Mouse (Mus musculus) granulocyte monocyte progenitor cell, adult 5-6 weeks (primary cell): ENCODE measurements around the gene Nol6. TPM values are rescaled to one million over a fixed set of nuclear protein-coding genes. Genes with fewer than 3 reads are reported as not detected.
"Not testable (repeated sequence)": the region's sequence is repeated elsewhere in the genome, so short reads cannot be mapped to it uniquely, and the experiment has no call there.

Experiments
- ATAC-seq: replicated peaks from 2 replicates; pipeline ENCODE4 v1.8.0; 2016; ENCODE audit warnings: mild to moderate bottlenecking, moderate TSS enrichment, inconsistent platforms; ENCODE audit not compliant: poor library complexity, severe bottlenecking
- total RNA-seq, 2 experiments: library from RNA; stranded (forward) in 1 of 2; stranded (reverse) in 1 of 2; fragments of 200-712, 200-1000 nt in 1 of 2; fragments of >200 nt in 1 of 2; fragmentation: Nextera tagmentation in 1 of 2; gene quantifications; 2 replicates each; pipeline ENCODE4 v1.2.3; 2014 to 2017

Gene Nol6
- total RNA-seq, 2 experiments from 2014 or later = 33.0 to 45.9 TPM

DNA sequence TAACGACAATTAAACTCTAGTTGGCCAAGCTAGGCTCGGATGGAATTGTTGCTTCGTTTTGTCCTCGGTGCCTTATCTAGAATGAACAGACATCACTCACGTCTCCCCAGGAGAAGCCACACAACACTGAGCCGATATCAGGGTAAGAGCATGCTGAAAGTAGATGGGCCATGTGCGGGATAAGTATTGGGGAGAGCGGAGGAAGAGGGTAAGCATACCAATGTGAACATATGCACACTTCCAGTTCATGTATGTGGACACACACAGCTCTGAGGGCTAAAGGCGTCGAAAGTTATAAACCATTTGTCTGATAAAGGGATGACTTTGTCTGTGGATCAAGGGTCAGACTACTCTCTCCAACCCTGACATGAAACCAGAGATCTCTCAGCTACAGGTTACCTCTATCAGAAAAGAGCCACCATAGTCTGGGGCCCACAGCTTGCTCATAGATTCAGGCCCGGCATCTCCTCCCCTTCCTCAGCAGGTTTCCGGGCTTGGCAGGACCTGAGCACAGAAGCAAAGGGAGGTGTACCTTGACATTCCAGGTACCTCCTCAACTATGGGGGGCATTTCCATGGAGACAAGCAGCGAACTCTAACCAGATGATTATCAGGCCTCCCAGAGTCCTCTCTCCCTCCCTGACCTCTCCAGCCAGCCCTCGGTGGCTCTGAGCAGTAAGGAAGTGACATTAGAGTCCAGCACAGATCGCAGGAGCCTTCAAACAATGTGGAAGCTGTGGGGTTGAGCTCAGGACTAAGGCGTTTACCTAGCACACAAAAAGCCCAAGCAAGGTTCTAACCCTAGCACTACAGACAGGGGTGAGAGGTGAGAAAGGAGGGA is 36.6 kb downstream of the Nol6 start:
- ATAC-seq = no peak

DNA sequence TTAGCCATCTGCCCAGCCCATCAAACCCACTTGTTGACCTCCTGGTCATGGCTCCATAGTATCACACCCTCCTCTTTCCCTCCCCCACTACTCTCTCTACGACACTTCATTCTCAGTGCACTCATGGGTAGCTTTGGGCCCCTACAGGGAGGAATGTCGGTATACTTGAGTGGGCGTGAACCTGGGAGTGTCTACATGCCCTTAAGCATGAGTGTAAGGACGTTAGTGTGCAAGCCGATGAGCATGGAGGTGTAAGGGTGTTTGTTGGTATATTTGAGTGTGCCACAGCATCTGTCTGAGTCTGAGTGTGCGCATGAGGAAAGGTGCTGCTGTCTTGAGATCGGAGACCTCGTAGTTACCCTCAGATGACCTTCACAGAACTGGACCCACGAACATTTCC is 37.3 kb downstream of the Nol6 start:
- no peak for ATAC-seq

DNA sequence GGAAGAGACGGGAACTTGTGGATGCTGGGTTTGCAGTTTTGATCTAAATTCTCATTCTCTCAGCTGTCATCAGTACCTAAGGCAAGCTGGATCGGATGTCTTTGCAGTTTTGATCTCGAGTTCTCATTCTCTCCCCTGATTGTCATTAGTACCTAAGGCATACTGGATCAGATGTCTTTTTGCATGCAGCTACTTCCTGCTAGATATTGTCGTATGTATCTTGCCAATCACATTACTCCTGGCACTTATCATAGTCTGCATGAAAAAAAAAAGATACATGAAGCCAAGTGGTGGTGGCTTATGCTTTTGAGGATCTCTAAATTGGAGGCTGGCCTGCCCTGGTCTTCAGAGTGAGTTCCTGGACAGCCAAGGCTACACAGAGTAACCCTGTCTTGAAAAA is 39.4 kb downstream of the Nol6 start:
- ATAC-seq = no peak

DNA sequence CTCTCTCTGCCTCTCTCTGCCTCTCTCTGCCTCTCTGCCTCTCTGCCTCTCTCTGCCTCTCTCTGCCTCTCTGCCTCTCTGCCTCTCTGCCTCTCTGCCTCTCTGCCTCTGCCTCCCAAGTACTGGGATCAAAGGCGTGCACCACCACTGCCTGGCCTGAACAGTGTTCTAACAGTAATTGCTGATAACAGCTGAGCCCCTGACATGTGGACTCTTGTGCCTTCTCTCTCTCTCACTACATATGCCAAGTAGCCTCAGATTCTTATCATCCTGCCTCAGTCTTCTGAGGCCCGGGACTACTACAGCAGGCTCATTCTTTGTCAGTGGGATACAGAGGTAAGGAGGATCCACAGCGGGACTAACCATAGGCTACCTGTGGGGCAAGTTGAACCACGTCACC is 41.5 kb downstream of the Nol6 start:
- not testable (repeated sequence) for ATAC-seq

DNA sequence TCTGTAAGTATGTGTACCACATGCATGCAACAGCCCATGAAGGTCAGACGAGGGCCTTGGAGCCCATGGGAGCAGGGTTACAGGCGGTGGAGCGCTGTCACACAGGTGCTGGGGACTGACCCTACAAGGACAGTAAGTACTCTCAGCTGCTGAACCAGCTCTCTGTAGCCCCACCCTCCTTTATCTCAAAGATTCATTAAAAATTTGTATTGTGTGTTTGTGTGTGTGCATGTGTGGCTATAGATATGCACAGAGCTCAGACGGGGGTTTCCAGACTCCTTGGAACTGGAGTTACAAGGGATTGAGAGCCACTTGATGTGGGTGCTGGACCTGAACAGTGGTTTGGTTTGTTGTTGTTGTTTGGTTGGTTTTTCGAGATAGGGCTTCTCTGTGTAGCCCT is 42.5 kb downstream of the Nol6 start:
- no peak for ATAC-seq

DNA sequence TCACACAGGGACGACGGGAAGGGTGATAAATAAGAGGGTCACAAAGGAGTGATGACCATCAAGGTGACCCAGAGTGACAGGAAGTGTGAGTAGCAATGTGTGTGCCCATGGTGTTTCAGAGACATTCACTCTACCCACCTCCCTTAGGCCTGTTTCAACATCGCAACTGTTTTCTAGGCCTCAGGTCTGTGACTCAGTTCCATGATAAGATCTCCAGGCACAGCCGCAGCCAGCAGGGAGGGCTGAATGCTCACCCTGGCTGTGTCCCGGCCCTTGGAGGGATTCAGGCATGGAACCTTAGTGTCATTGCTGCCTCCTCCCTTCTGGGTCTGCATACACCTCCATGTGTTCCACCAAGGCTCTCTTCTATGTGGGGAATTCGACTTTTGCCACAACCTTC is 45.5 kb downstream of the Nol6 start:
- no peak for ATAC-seq

DNA sequence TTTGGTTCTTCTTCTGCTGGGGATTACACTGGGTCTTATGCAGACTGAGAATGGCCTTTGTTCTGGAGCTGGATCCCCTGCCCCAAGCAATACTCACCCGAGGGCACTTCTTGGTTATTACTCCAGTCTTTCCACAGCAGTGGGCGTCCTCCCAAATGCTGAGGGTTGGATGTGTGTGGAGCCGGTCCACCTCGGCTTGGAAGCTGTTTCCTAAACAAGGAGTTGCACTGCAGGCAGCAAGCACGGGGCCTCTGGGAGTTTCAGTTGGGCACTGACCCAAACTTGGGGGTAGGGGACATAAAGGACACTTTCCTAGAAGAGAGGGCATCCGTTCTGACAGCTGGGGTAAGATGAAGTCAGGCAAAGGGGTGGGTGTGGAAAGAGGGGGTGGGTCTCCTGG is 49.8 kb downstream of the Nol6 start:
- ATAC-seq = no peak

DNA sequence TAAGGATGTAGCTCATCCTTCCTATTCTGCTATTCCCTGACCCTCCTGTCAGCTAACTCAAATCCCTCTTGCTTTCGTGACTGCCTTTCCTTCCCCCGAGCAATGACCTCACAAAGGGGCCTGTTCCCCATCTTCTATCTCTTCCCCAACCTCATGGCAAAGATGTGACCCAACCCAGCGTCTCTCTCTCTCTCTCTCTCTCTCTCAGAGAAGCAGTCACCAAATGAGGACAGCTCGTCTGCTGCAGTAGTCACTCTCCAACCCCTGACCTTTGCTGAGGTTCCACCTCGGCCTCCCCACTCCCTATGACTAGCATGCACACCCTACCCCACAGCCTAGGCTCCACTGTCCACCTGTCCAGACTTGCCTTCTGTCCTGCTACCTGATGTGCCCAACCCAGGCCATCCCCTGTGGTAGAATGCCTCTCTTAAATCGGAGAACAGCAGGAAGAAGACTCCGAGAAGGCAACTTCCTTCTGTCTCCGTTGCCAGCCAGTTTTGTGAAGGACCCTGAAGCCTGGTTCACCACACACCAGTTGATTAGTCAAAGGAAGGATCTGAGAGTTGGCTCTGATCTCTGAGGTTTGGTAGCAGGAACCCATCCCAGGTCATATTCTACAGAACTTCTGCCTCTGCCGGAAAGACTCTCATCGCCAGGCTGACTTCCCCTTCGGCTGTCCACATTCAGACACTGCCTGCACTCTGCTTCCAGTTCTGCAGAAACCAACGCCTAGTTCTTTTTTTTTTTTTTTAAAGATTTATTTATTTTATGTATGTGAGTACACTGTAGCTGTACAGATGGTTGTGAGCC is 51.0 kb downstream of the Nol6 start:
- ATAC-seq = peak; percentile 97

DNA sequence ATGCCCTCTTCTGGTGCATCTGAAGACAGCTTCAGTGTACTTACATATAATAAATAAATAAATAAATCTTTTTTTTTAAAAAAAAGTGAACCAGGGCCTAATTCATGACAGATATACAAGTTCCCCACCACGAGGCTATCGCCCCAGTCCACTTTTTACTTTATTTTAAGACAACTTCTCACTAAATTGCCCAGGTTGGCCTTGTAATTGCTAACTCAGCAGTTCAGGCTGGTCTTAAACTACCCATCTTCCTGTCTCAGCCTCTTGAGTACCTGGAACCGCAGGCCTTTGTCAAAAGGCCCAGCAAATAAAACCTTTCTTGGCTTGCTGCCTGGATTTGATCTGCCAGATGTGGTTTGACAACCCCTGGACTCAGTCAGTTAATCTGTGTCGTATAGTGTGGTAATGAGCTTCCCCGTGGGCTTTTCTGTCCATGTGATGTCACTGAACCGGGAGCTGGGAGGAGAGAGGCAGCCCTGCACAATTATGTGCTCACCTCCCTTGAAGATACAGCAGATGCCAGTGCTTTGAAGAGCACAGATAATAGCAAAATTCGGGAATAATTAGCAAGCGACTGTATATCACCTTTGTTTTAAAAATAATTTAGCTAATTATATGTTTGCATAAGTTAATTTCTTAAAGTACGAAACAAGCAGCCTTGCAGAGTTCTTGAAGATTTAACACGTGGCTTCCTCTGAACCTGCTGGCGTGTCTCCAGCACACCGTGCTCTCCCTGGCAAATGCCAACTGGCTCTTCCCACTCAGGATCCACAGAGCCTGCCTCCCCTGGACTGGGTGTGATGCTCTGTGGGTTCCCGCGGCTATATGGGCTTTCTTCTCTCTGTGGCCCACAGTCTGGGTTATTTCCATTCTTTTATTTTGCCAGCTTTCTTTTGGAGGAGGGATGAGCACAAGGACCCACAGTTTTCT is 52.5 kb downstream of the Nol6 start:
- ATAC-seq = no peak

DNA sequence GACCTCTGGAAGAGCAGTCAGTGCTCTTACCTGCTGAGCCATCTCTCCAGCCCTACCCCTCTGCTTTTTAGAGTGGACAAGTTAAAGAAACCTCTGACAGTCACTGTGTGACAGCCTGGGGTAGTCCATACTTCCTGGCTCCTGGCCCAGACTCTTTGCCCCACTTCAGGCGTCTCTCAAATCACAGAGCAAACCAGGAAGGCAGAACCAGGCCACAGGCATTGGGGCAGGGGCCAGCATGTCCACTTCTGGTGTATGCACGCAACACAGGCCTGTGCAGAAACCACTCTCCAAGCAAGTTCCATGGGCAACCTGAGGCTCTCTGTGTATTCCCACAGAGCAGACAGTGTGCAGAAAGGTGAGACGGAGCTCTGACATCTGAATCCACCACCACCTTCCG is 59.1 kb downstream of the Nol6 start:
- ATAC-seq = no peak

Other genes starting within 250 kb of the Nol6 start
- gene Spink4, start 204.4 kb downstream of the Nol6 start, total RNA-seq (2014; fragmentation: Nextera tagmentation) = not detected in 2 replicates
- not detected in 2 replicates for gene Spink4, start 204.4 kb downstream of the Nol6 start, total RNA-seq (2017)
- 135 and 146 TPM in 2 replicates for gene Bag1, start 176.2 kb downstream of the Nol6 start, total RNA-seq (2014; fragmentation: Nextera tagmentation)
- gene Bag1, start 176.2 kb downstream of the Nol6 start, total RNA-seq (2017) = 325 and 367 TPM in 2 replicates
- gene Chmp5, start 176.0 kb downstream of the Nol6 start, total RNA-seq (2014; fragmentation: Nextera tagmentation) = 29.9 and 35.6 TPM in 2 replicates
- gene Chmp5, start 176.0 kb downstream of the Nol6 start, total RNA-seq (2017) = 57.8 and 87.8 TPM in 2 replicates
- 60.0 and 67.3 TPM in 2 replicates for gene Nfx1, start 153.5 kb downstream of the Nol6 start, total RNA-seq (2014; fragmentation: Nextera tagmentation)
- 63.7 and 66.7 TPM in 2 replicates for gene Nfx1, start 153.5 kb downstream of the Nol6 start, total RNA-seq (2017)
- gene Aqp7, start 76.3 kb downstream of the Nol6 start, total RNA-seq (2014; fragmentation: Nextera tagmentation) = not detected in 2 replicates
- gene Aqp7, start 76.3 kb downstream of the Nol6 start, total RNA-seq (2017) = not detected in 2 replicates
- not detected in 2 replicates for gene Aqp3, start 26.3 kb downstream of the Nol6 start, total RNA-seq (2014; fragmentation: Nextera tagmentation)
- not detected in 2 replicates for gene Aqp3, start 26.3 kb downstream of the Nol6 start, total RNA-seq (2017)
- 135 and 142 TPM in 2 replicates for gene Ube2r2, start 11.3 kb upstream of the Nol6 start, total RNA-seq (2014; fragmentation: Nextera tagmentation)
- 26.7 and 28.1 TPM in 2 replicates for gene Ube2r2, start 11.3 kb upstream of the Nol6 start, total RNA-seq (2017)
- gene Ubap2, start 150.7 kb upstream of the Nol6 start, total RNA-seq (2014; fragmentation: Nextera tagmentation) = 51.8 and 75.7 TPM in 2 replicates
- gene Ubap2, start 150.7 kb upstream of the Nol6 start, total RNA-seq (2017) = 19.8 and 28.6 TPM in 2 replicates
- 41.1 and 47.0 TPM in 2 replicates for gene Dcaf12, start 190.4 kb upstream of the Nol6 start, total RNA-seq (2014; fragmentation: Nextera tagmentation)
- 29.1 and 30.0 TPM in 2 replicates for gene Dcaf12, start 190.4 kb upstream of the Nol6 start, total RNA-seq (2017)
- gene Ubap1, start 224.5 kb upstream of the Nol6 start, total RNA-seq (2014; fragmentation: Nextera tagmentation) = 16.7 and 35.6 TPM in 2 replicates
- gene Ubap1, start 224.5 kb upstream of the Nol6 start, total RNA-seq (2017) = 20.5 and 28.2 TPM in 2 replicates